Mouse (Mus musculus): ENCODE data around the gene Dock6.

Dock6 gene

DNA sequence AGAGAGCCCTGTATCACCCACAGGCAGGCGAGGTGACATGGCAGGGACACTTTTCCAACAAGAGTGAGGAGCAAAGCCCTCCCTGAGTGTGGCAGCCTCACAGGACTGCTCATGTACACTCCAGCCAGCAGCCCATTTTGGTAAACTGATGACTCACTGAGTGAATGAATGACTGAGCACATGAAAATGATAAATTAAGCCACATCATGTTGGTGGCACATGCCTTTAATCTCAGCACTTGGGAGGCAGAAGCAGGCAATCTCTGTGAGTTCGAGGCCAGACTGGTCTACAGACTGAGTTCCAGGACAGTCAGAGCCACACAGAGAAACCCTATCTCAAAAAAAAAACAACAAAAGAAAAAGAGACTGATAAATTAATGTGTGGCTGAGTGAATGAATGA, 5.1 kb upstream of the Dock6 start:
- Histone ChIP-seq H3K36me3 (ENCODE audit: control insufficient read depth, insufficient read depth, low read length, poor library complexity, severe bottlenecking) (no peaks in the 10 kb centered on the region), H3K27me3 (ENCODE audit: control insufficient read depth, insufficient read depth, low read length, poor library complexity, severe bottlenecking) (no peaks in the 10 kb centered on the region)
- no peak for DNase-seq (ENCODE audit: low read depth, low spot score)

DNA sequence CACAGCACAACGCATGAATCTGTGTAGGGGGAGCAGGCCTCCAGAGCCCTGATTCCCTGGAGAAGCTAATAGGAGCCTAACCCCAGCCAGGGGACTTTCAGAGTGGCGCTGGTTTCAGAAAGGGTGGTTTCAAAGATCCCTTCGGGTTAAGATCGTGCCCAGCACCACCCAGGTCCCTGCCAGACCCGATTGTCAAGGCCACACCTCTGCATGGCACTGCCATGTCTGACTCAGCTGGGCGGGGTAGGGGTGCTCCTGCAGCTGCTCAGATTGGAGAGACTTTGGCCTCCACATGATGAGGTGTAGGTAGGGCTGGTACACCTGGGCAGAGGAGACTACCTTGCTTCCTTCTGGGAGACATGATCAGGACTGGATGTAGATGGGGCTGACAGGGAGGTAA, 2.5 kb upstream of the Dock6 start:
- no peak for DNase-seq (ENCODE audit: low read depth, low spot score)
- Histone ChIP-seq H3K36me3 (ENCODE audit: control insufficient read depth, insufficient read depth, low read length, poor library complexity, severe bottlenecking) (no peaks in the 10 kb centered on the region), H3K27me3 (ENCODE audit: control insufficient read depth, insufficient read depth, low read length, poor library complexity, severe bottlenecking) (no peaks in the 10 kb centered on the region)

DNA sequence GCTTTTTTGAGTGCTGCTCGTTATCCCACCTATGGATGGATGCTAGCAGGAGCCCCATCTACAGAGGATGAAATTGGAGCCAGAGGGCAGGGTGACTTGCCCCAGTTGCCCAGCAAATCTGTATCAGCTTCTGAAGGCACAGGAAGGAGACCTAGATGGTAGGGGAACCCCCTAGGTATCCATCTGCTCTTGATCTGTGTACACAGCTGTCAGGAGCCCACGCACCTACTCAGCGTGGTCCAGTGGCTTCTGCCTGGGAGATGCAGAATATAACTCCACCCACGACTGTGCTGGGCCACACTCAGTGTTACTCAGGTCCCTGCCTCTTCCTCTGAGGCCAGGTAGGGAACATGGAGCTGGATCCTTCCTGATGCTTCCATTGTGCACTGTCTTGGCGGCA, 1.5 kb upstream of the Dock6 start:
- H3K27me3 ChIP-seq (ENCODE audit: control insufficient read depth, insufficient read depth, low read length, poor library complexity, severe bottlenecking), result no peaks in the 10 kb centered on the region
- no peak for DNase-seq (ENCODE audit: low read depth, low spot score)
- no peaks in the 10 kb centered on the region for H3K36me3 ChIP-seq (ENCODE audit: control insufficient read depth, insufficient read depth, low read length, poor library complexity, severe bottlenecking)

DNA sequence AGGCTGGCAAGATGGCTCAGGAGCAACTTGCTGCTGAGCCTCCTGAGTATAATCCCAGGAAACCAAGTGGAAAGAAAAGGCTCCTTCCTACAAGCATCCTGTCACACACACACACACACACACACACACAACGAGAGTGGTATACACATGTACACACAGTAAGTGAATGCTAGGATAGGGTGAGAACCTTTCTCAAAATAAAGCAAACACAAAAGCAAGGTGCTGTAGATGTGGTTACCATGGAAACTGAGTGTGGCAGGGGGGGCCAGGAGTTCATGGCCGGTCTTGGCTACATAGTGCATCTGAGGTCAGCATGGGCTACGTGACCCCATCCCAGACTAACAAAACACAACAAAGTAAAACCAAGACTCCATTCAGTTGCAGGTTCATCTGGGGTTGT, 1.4 kb downstream of the Dock6 start:
- no peaks in the 10 kb centered on the region for H3K36me3 ChIP-seq (ENCODE audit: control insufficient read depth, insufficient read depth, low read length, poor library complexity, severe bottlenecking)
- no peaks in the 10 kb centered on the region for H3K27me3 ChIP-seq (ENCODE audit: control insufficient read depth, insufficient read depth, low read length, poor library complexity, severe bottlenecking)
- DNase-seq (ENCODE audit: low read depth, low spot score), result no peak

DNA sequence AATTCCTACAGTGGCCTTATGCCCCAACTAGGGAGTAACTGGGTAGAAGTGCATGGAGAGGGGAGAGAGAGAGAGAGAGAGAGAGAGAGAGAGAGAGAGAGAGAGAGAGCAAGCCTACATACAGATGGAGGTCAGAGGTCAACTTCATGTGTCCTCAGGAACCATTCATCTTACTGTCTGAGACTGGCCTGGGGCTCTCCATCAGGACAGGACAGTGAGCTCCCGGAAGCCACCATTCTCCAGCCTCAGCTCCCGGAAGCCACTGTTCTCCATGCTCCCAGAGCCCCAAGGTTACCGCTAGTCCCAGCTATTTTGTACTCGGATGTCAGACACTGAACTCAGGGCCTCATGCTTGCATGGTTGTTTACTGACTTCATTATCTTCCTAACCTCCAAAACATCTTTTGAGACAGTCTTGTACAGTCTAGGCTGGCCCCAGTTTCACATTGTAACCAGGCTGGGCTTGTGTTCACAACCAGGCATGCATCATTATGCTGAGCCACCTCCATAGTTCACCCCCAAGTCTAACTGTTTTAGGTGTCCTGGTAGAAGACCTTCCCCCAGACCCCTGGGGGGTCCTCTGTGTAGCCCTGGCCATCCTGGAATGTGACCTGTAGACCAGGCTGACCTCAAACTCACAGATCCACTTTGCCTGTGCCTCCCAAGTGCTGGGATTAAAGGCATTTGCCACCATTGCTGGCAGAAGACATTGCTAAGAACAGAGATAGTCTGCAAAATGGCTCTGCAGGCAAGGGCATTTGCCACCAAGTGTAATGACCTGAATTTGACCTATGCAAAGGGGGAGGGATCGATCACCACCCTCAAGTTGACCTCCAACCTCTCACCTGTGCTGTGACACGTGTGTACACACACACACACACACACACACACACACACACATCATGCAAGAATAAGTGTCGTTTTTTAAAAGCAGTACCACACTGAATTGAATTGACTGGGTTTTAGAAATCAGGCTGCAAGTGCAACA, 2.5 kb downstream of the Dock6 start:
- H3K27me3 ChIP-seq (ENCODE audit: control insufficient read depth, insufficient read depth, low read length, poor library complexity, severe bottlenecking), result no peaks in the 10 kb centered on the region
- no peak for DNase-seq (ENCODE audit: low read depth, low spot score)
- H3K36me3 ChIP-seq (ENCODE audit: control insufficient read depth, insufficient read depth, low read length, poor library complexity, severe bottlenecking), result no peaks in the 10 kb centered on the region

DNA sequence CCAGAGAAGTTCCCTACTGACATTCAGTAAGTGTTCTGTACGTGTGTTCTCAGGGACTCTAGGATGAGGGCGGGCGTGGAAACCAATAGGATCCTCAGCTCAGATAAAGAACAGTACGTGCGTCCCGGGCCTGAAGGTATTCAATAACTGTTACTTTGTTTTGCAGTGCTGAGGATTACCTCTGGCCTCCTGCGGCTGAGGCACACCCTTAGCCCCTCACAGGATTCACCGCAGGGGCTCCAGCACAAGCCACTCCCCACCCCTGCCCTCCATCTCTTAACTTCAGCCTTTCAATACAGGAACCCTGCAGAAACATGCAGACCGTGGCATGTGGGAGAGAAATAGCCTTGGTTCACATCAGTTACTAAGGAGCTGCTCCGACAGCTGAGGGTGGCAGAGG, 4.5 kb downstream of the Dock6 start:
- no peaks in the 10 kb centered on the region for H3K27me3 ChIP-seq (ENCODE audit: control insufficient read depth, insufficient read depth, low read length, poor library complexity, severe bottlenecking)
- H3K36me3 ChIP-seq (ENCODE audit: control insufficient read depth, insufficient read depth, low read length, poor library complexity, severe bottlenecking), result no peaks in the 10 kb centered on the region
- DNase-seq (ENCODE audit: low read depth, low spot score), result no peak

DNA sequence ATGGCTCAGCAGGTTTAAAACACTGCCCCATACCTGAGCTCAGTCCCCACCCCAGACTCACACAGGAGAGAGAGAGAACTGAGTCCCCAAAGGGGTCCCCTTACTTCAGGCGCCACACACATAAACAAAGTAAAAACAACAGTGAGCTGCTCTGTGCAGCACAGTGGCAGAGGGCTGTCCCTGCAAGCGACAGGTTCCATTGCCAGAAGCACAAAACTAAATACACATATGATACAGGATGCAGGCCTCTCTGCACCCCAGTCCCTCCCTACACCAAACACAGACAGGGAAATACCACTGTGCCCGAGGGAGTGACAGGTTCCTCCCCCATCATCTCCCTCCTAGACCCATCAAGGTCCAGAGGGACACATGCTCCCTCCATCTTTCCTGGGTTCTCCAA, 5.0 kb downstream of the Dock6 start:
- H3K36me3 ChIP-seq (ENCODE audit: control insufficient read depth, insufficient read depth, low read length, poor library complexity, severe bottlenecking), result no peaks in the 10 kb centered on the region
- H3K27me3 ChIP-seq (ENCODE audit: control insufficient read depth, insufficient read depth, low read length, poor library complexity, severe bottlenecking), result no peaks in the 10 kb centered on the region
- no peak for DNase-seq (ENCODE audit: low read depth, low spot score)

DNA sequence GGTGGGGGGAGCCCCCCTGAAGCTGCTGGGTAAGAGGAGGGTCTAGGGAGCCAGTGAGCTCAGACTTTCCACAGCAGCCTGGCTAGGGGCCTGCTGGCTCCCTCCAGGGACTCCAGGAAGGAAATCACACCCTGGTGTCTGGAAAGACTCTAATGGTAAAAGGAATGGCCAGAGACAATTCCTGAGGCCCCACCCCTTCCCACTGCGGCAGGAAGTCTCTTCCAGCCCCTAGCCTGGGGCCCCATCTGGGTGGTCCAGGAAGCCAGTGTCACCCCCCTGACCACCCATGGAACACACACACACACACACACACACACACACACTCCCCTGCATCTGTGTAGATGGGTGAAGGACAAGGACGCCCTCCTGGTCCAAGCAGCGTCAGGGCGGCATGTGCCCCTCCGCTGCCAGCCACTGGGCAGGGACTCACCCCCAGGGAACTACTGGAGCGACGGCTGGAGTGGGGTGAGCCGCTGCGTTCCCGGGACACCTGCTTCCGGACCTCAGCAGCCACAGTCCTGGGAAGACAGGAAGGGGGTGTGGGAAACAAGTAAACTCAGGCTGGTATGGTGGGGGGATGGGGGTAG, 5.6 kb downstream of the Dock6 start:
- no peak for DNase-seq (ENCODE audit: low read depth, low spot score)
- Histone ChIP-seq H3K27me3 (ENCODE audit: control insufficient read depth, insufficient read depth, low read length, poor library complexity, severe bottlenecking) (no peaks in the 10 kb centered on the region), H3K36me3 (ENCODE audit: control insufficient read depth, insufficient read depth, low read length, poor library complexity, severe bottlenecking) (no peaks in the 10 kb centered on the region)

DNA sequence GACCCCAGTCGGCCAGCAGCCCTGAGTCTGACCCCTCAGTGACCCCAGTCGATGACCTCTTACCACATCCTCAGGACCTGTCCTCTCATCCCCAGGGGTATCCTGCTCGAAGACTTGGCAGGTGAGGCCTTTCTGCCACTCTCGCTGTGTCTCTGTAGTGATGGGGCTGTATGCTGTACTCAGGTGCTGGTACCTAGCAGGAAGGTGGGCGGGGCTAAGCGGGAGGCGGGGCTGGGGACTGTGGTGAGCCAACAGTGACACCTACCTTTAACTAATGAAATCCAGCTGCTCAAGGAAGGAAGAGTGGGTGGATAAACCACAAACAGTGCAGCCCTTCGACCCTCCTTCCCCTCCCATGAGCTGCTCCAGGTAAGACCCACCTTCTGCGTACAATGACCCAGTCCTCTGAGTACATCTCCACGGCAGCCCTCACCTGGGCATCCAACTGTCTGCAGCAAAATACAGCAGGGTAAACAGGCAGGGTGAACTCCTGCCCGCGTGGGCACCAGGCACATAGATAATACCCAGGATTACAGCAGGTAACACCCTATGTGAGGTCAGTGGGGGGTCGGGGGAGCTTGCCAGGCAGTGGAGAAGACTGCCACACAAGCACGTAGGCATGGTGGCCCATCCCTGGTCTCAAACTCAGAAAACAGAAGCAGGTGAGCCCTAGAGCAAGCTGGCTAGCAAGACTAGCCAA, 6.9 kb downstream of the Dock6 start:
- no peaks in the 10 kb centered on the region for H3K27me3 ChIP-seq (ENCODE audit: control insufficient read depth, insufficient read depth, low read length, poor library complexity, severe bottlenecking)
- H3K36me3 ChIP-seq (ENCODE audit: control insufficient read depth, insufficient read depth, low read length, poor library complexity, severe bottlenecking), result no peaks in the 10 kb centered on the region
- peak; percentile 9 for DNase-seq (ENCODE audit: low read depth, low spot score)

DNA sequence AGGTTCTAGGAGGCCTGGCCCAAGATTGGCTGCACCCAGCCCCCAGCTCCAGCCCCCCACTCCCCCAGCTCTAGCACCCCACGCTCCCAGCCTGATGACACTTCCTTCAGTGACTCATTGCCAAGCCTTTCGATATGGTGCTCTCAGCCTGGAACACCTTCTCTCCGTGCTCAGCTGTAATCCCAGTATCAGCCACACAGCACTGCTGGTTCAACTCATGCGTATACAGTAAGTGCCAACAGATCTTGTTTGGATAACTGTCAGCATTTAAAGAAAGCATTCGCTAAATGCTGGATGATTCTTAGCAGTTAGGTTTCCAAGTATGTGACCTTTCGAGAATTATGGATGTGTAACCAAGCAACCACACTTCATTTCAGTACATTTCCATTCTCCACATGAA, 9.3 kb downstream of the Dock6 start:
- no peaks in the 10 kb centered on the region for H3K27me3 ChIP-seq (ENCODE audit: control insufficient read depth, insufficient read depth, low read length, poor library complexity, severe bottlenecking)
- H3K36me3 ChIP-seq (ENCODE audit: control insufficient read depth, insufficient read depth, low read length, poor library complexity, severe bottlenecking), result no peaks in the 10 kb centered on the region
- no peak for DNase-seq (ENCODE audit: low read depth, low spot score)

DNA sequence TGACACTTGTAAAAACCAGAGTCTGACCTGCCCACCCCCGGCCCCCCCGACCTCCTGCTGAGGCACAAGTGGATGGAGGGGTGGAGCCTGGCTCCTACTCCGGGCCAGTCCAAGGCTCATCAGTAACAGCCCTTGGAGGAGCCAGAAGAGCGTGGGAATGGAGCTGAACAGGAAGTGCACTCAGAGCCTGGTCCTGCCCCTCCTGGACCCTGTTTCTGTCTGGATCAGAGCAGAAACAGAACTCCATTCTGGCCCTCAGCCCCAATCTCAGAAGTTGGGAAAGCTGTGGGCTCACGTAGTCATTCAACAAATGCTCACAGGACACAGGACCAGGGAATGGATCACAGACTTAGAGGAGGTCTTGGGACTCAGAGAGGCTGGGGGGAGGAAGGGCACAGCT, 10.0 kb downstream of the Dock6 start:
- no peak for DNase-seq (ENCODE audit: low read depth, low spot score)
- Histone ChIP-seq H3K27me3 (ENCODE audit: control insufficient read depth, insufficient read depth, low read length, poor library complexity, severe bottlenecking) (no peaks in the 10 kb centered on the region), H3K36me3 (ENCODE audit: control insufficient read depth, insufficient read depth, low read length, poor library complexity, severe bottlenecking) (no peaks in the 10 kb centered on the region)

DNA sequence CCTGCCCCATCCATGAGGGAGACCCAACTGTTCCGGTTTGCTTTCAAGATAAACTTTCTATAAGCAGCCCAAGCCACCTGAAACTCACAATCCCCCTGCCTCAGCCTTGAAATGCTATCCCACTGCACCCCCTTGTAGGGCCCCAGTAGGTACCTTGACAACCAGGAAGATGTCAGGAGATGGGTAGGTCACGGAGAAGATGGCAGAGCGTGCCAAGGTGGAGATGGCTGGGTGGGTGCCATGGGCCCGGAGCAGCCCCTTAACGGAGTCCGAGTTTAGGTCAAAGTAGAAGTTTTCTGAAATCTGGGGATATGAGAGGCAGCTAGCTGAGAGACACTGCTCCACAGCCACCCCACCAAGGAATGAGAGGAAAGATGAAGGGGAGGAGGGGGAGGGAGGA, 11.1 kb downstream of the Dock6 start:
- DNase-seq (ENCODE audit: low read depth, low spot score), result no peak
- Histone ChIP-seq H3K27me3 (ENCODE audit: control insufficient read depth, insufficient read depth, low read length, poor library complexity, severe bottlenecking) (no peaks in the 10 kb centered on the region), H3K36me3 (ENCODE audit: control insufficient read depth, insufficient read depth, low read length, poor library complexity, severe bottlenecking) (no peaks in the 10 kb centered on the region)

DNA sequence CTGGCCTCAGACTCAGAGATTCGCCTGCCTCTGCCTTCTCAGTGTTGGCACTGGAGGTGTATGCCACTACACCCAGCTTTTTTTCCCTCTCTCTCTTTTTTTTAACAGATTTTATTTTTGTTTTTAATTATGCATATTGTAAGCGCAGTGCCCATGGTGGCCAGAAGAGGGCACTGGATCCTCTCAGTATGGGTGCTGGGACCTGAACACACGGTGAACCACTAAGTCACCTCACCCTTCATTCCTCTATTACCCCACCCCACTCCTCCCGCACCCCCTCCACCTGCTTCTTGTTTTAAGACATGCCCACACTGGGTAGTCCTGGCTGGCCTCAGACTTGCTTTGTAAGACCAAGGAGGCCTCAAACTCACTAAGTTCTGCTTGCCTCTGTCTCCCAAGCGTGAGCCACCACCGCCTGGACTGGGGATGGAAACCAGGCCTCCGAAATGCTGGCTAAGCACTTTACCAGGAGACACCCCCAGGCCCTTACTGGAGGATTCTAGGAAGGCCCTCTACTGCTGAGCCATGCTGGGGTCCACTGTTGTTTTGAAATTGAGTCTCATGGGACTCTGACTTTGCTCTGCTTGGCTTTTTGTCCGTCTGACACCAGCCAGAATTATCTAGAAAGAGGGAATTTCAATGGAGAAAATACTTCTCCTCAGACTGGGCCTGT, 12.2 kb downstream of the Dock6 start:
- peak; percentile 70 for DNase-seq (ENCODE audit: low read depth, low spot score)
- H3K27me3 ChIP-seq (ENCODE audit: control insufficient read depth, insufficient read depth, low read length, poor library complexity, severe bottlenecking), result no peaks in the 10 kb centered on the region
- no peaks in the 10 kb centered on the region for H3K36me3 ChIP-seq (ENCODE audit: control insufficient read depth, insufficient read depth, low read length, poor library complexity, severe bottlenecking)

DNA sequence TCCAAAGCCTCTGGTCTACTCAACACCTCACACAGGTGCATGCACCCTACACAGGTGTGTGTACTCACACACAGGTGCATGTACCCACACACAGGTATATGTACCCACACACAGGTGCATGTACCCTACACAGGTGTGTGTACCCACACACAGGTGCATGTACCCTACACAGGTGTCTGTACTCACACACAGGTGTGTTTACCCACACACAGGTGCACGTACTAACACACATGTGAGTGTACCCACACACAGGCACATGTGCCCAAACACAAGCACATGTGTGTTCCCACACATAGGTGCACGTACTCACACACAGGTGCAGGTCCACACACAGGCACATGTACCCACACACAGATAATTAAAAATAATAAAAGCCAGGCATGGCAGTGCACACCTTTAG, 14.7 kb downstream of the Dock6 start:
- no peak for DNase-seq (ENCODE audit: low read depth, low spot score)
- H3K36me3 ChIP-seq (ENCODE audit: control insufficient read depth, insufficient read depth, low read length, poor library complexity, severe bottlenecking), result no peaks in the 10 kb centered on the region
- no peaks in the 10 kb centered on the region for H3K27me3 ChIP-seq (ENCODE audit: control insufficient read depth, insufficient read depth, low read length, poor library complexity, severe bottlenecking)
